Mouse (Mus musculus): ENCODE data around the gene Ccdc113.
"Not testable (repeated sequence)": the region's sequence is repeated elsewhere in the genome, so short reads cannot be mapped to it uniquely, and the experiment has no call there.

The Ccdc113 gene

GRCm38 (mm10) chr8:95602168-95602567 lies 68.3 kb downstream of the Ccdc113 start:
- no peak for DNase-seq (ENCODE audit: low spot score)

DNA sequence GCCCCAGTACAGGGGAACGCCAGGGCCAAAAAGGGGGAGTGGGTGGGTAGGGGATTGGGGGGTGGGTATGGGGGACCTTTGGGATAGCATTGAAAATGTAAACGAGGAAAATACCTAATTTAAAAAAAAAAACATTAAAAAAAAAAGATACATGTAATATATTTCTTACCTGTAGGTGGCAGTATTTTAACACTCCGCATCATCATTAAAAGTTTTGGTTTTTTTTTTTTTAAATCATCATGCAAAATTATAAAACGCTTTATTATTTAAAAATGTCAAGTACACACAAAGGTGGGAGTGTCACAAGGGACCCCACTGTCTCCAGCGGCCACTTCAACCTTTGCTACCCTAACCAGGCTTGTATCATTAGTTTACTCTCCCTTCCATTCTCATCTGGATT lies 72.6 kb downstream of the Ccdc113 start:
- not testable (repeated sequence) for DNase-seq (ENCODE audit: low spot score)

GRCm38 (mm10) chr8:95607210-95607609 lies 73.3 kb downstream of the Ccdc113 start:
- DNase-seq (ENCODE audit: low spot score) = no peak
